Mouse (Mus musculus) liver, postnatal 0 days (tissue): ENCODE data around the gene Il22ra2. TPM values are rescaled to one million over a fixed set of nuclear protein-coding genes. Genes with fewer than 3 reads are reported as not detected.
A peak's percentile ranks its signal among the peaks of the same experiment; 100 is the strongest.

ENCODE experiments used
- ATAC-seq: fragments of 200-750 bp; cut with Nextera tagmentation; 2 replicates; pipeline ENCODE4 v1.8.0; 2017; ENCODE audit warnings: mild to moderate bottlenecking, moderate library complexity
- DNase-seq: peaks from one replicate; pipeline ENCODE4 v3.0.0-alpha.2; 2016
- H3K27ac ChIP-seq: fragments of 300-500 bp; sonication (generic); 2 replicates; pipeline ENCODE4 v1.5.1; 2014; ENCODE audit warnings: antibody characterized with exemption, moderate library complexity, mild to moderate bottlenecking, low read depth
- H3K27me3 ChIP-seq: fragments of 300-500 bp; sonication (generic); 2 replicates; pipeline ENCODE4 v1.6.1; 2014; ENCODE audit warnings: low read length, control low read depth, mixed read lengths; ENCODE audit not compliant: insufficient read depth
- H3K36me3 ChIP-seq: fragments of 300-500 bp; sonication (generic); replicated peaks from 2 replicates; pipeline ENCODE4 v1.6.1; 2014; ENCODE audit warnings: mild to moderate bottlenecking, control low read depth, low read length, moderate library complexity, mixed read lengths; ENCODE audit not compliant: insufficient read depth
- H3K4me1 ChIP-seq: fragments of 300-500 bp; sonication (generic); 2 replicates; pipeline ENCODE4 v1.6.1; 2014; ENCODE audit warnings: antibody characterized with exemption, mild to moderate bottlenecking, control low read depth; ENCODE audit not compliant: insufficient read depth
- H3K4me2 ChIP-seq: fragments of 300-500 bp; sonication (generic); 2 replicates; pipeline ENCODE4 v1.6.1; 2014; ENCODE audit warnings: low read depth, mild to moderate bottlenecking, low read length, moderate library complexity, mixed read lengths
- H3K4me3 ChIP-seq: fragments of 300-500 bp; sonication (generic); 2 replicates; pipeline ENCODE4 v1.5.1; 2014; ENCODE audit warnings: low read depth, low read length
- H3K9ac ChIP-seq: fragments of 300-500 bp; sonication (generic); replicated peaks from 2 replicates; pipeline ENCODE4 v1.6.1; 2014; ENCODE audit warnings: mild to moderate bottlenecking, moderate library complexity
- H3K9me3 ChIP-seq: fragments of 300-500 bp; sonication (generic); 2 replicates; pipeline ENCODE4 v1.6.1; 2016; ENCODE audit warnings: mild to moderate bottlenecking, control low read depth, low read length, mixed read lengths
- CTCF ChIP-seq: sonication (generic); IDR thresholded peaks from 2 replicates; pipeline ENCODE4 v1.5.1; 2016; ENCODE audit warnings: antibody characterized with exemption, low read depth
- EP300 ChIP-seq: IDR thresholded peaks from 2 replicates; pipeline ENCODE4 v1.6.1; 2016; ENCODE audit warnings: antibody characterized with exemption, low read depth, mild to moderate bottlenecking
- WGBS: fragments of 180-500 bp; shearing (Covaris S2); extraction: QIAGEN DNeasy Blood & Tissue Kit; methylation state at CpG from one replicate; pipeline ENCODE4 v1.1.7; 2014; ENCODE audit not compliant: insufficient replicate concordance; 5-methylcytosine and 5-hydroxymethylcytosine counted together
- polyA plus RNA-seq: library from polyadenylated mRNA; unstranded; fragments of >200 nt; fragmentation: Nextera tagmentation; extraction: Ambion mirVana; gene quantifications from 2 replicates; pipeline ENCODE4 v1.2.1, GENCODE M21; 2015

Il22ra2 gene
- polyA plus RNA-seq, 1 experiment from 2014 or later: 0.06 TPM

GRCm38 (mm10) chr10:19668973-19669372 is 47.2 kb downstream of the Il22ra2 start:
- DNase-seq (no peak), ATAC-seq (no peak)
- no peaks in the 10 kb centered on the region for H3K9me3 ChIP-seq
- H3K9ac ChIP-seq: no peak overlapping the region
- H3K4me3 ChIP-seq: no peak overlapping the region
- H3K4me1 ChIP-seq: no peaks in the 10 kb centered on the region
- H3K27me3 ChIP-seq: no peaks in the 10 kb centered on the region
- TF ChIP-seq CTCF: no peak
- TF ChIP-seq EP300: no peak
- H3K36me3 ChIP-seq: no peaks in the 10 kb centered on the region
- H3K4me2 ChIP-seq: no peak overlapping the region
- 65% methylated on average over 5 of the region's 5 CpGs for WGBS
- no peak overlapping the region for H3K27ac ChIP-seq

- Histone ChIP-seq H3K36me3 (no peaks in the 10 kb centered on the region), H3K27ac (no peak overlapping the region), H3K9me3 (no peaks in the 10 kb centered on the region), H3K27me3 (no peaks in the 10 kb centered on the region), H3K9ac (no peak overlapping the region), H3K4me1 (no peaks in the 10 kb centered on the region), H3K4me3 (no peak overlapping the region), H3K4me2 (no peak overlapping the region)
- DNase-seq (no peak), ATAC-seq (no peak)
- TF ChIP-seq EP300: no peak
Observed at GRCm38 (mm10) chr10:19672015-19672414, 50.2 kb downstream of the Il22ra2 start.

- no peaks in the 10 kb centered on the region for H3K4me1 ChIP-seq
Observed at GRCm38 (mm10) chr10:19673146-19673545, 51.3 kb downstream of the Il22ra2 start.

More at GRCm38 (mm10) chr10:19673146-19673545, 51.3 kb downstream of the Il22ra2 start:
- 52% methylated on average over 1 of the region's 1 CpGs for WGBS
- H3K4me3 ChIP-seq: no peak overlapping the region
- no peaks in the 10 kb centered on the region for H3K9me3 ChIP-seq
- no peaks in the 10 kb centered on the region for H3K27me3 ChIP-seq
- TF ChIP-seq EP300 (no peak), CTCF (peak; percentile 38)
- no peaks in the 10 kb centered on the region for H3K36me3 ChIP-seq
- no peak overlapping the region for H3K9ac ChIP-seq
- no peak overlapping the region for H3K4me2 ChIP-seq
- DNase-seq (no peak), ATAC-seq (no peak)
- no peak overlapping the region for H3K27ac ChIP-seq

Other genes with a start within 250 kb of the Il22ra2 start
- gene Ifngr1, start 30.0 kb upstream of the Il22ra2 start, polyA plus RNA-seq: 65.9 and 68.9 TPM in 2 replicates
- gene Il20ra, start 90.6 kb downstream of the Il22ra2 start, polyA plus RNA-seq: 0.08 and 0.13 TPM in 2 replicates
- gene Slc35d3, start 229.5 kb downstream of the Il22ra2 start, polyA plus RNA-seq: 2.3 and 2.7 TPM in 2 replicates